Mouse (Mus musculus): ENCODE data around the gene Orai3. TPM values are rescaled to one million over a fixed set of nuclear protein-coding genes. Genes with fewer than 3 reads are reported as not detected.
"Not testable (repeated sequence)": the region's sequence is repeated elsewhere in the genome, so short reads cannot be mapped to it uniquely, and the experiment has no call there.

Orai3 gene
- polyA plus RNA-seq, 1 experiment from 2014 or later = 34.8 TPM

GRCm38 (mm10) chr7:127771262-127771661, 1.6 kb downstream of the Orai3 start:
- Histone ChIP-seq H3K9ac (replicated peaks; ENCODE audit: low read length) (peak overlapping the region; percentile 90), H3K9me3 (ENCODE audit: low read length) (no peaks in the 10 kb centered on the region), H3K27me3 (ENCODE audit: insufficient read depth, low read length) (no peaks in the 10 kb centered on the region), H3K4me2 (replicated peaks; ENCODE audit: low read depth, low read length) (peak overlapping the region; percentile 88), H3K4me3 (ENCODE audit: low read length) (no peak overlapping the region; the same call in 1 of the 2 replicates), H3K4me1 (ENCODE audit: insufficient read depth, low read length) (peaks cover 18% of the 10 kb centered on the region), H3K27ac (ENCODE audit: low read length) (peak overlapping the region; percentile 95; the same call in 1 of the 2 replicates), H3K36me3 (ENCODE audit: insufficient read depth, low read length) (peaks cover 15% of the 10 kb centered on the region)
- 65% methylated on average over 5 of the region's 5 CpGs for WGBS
- ATAC-seq (ENCODE audit: low FRiP score, low TSS enrichment) = no peak

DNA sequence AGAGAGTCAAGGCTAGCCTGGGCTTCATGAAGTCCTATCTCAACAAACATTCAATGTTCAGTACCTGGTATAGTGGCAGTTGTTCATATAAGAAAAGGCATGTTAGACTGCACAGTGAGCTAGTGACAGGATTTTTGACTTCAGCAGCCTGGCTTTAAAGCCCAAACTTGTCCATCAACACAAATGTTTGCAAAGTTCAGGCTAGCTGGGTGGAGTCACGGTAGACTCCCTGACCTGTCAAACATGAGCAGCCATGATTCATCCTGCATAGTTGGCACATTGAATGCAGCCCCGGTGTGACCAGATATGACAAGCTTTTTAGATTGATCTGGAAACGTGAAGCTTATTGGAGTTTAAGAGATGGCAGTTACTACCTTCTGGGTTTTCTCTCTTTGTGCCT, 2.5 kb downstream of the Orai3 start:
- Histone ChIP-seq H3K4me2 (replicated peaks; ENCODE audit: low read depth, low read length) (no peak overlapping the region), H3K27me3 (ENCODE audit: insufficient read depth, low read length) (no peaks in the 10 kb centered on the region), H3K4me1 (ENCODE audit: insufficient read depth, low read length) (peaks cover 18% of the 10 kb centered on the region), H3K36me3 (ENCODE audit: insufficient read depth, low read length) (peaks cover 15% of the 10 kb centered on the region), H3K9me3 (ENCODE audit: low read length) (no peaks in the 10 kb centered on the region), H3K4me3 (ENCODE audit: low read length) (no peak overlapping the region), H3K9ac (replicated peaks; ENCODE audit: low read length) (no peak overlapping the region), H3K27ac (ENCODE audit: low read length) (no peak overlapping the region)
- no peak for ATAC-seq (ENCODE audit: low FRiP score, low TSS enrichment)
- 67% methylated on average over 3 of the region's 3 CpGs for WGBS

DNA sequence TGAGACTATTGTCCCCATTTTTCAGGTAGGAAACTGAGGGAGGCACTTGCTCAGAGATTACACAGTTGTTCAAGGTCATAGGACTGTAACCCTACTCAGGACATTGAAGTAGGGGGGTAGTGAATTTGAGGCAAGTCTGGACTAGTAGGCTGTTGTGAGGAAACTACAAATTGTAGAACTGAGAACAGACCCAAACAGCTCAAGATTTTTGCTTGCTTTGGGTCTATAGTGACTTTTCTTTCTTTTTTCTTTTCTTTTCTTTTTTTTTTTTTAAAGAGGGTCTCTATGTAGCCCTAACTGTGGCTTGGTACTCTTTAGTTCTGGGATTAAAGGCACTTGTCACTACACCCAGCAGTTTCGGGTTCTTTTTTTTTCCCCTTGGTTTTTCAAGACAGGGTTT, 2.9 kb downstream of the Orai3 start:
- H3K4me1 ChIP-seq (ENCODE audit: insufficient read depth, low read length) = peaks cover 18% of the 10 kb centered on the region
- 93% methylated on average over 1 of the region's 1 CpGs for WGBS
- H3K27me3 ChIP-seq (ENCODE audit: insufficient read depth, low read length) = no peaks in the 10 kb centered on the region
- no peak overlapping the region for H3K27ac ChIP-seq (ENCODE audit: low read length)
- H3K4me2 ChIP-seq (replicated peaks; ENCODE audit: low read depth, low read length) = no peak overlapping the region
- ATAC-seq (ENCODE audit: low FRiP score, low TSS enrichment) = no peak
- H3K4me3 ChIP-seq (ENCODE audit: low read length) = no peak overlapping the region
- no peak overlapping the region for H3K9ac ChIP-seq (replicated peaks; ENCODE audit: low read length)
- H3K9me3 ChIP-seq (ENCODE audit: low read length) = no peaks in the 10 kb centered on the region
- peaks cover 10% of the 10 kb centered on the region for H3K36me3 ChIP-seq (ENCODE audit: insufficient read depth, low read length)

DNA sequence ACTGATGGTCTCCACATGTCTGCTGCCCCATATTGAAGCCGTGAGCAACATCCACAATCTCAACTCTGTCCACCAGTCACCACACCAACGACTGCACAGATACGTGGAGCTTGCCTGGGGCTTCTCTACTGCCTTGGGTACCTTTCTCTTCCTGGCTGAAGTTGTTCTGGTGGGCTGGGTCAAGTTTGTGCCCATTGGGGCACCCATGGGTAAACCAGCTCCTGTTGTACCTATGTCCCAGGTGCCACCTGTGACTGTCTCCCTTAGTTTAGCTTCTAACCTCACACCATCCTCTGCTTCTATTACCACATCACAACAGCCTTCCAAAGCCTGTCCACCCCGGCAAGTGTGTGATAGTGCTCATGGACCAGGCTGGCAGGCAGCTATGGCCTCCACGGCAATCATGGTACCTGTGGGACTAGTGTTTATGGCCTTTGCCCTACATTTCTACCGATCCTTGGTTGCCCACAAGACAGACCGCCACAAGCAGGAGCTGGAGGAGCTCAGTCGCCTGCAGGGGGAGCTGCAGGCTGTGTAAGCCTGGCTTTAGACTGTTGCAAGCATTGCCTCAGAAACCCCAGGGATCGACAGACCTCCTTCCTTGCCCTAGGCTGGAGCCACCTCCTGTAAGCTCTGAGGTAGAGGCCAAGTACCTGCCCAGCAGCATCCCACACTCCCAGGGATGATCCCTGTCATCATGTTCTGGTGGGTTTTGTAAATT, 4.2 kb downstream of the Orai3 start:
- Histone ChIP-seq H3K4me1 (ENCODE audit: insufficient read depth, low read length) (peaks cover 24% of the 10 kb centered on the region), H3K27ac (ENCODE audit: low read length) (no peak overlapping the region), H3K27me3 (ENCODE audit: insufficient read depth, low read length) (no peaks in the 10 kb centered on the region), H3K36me3 (ENCODE audit: insufficient read depth, low read length) (peaks cover 5% of the 10 kb centered on the region; the same call in 1 of the 2 replicates), H3K9me3 (ENCODE audit: low read length) (no peaks in the 10 kb centered on the region), H3K4me2 (replicated peaks; ENCODE audit: low read depth, low read length) (no peak overlapping the region), H3K4me3 (ENCODE audit: low read length) (no peak overlapping the region), H3K9ac (replicated peaks; ENCODE audit: low read length) (no peak overlapping the region)
- no peak for ATAC-seq (ENCODE audit: low FRiP score, low TSS enrichment)
- 37% methylated on average over 9 of the region's 9 CpGs for WGBS

GRCm38 (mm10) chr7:127775837-127776236, 6.2 kb downstream of the Orai3 start:
- ATAC-seq (ENCODE audit: low FRiP score, low TSS enrichment); H3K9me3 ChIP-seq (ENCODE audit: low read length); H3K27me3 ChIP-seq (ENCODE audit: insufficient read depth, low read length): not testable (repeated sequence)
- Histone ChIP-seq H3K9ac (replicated peaks; ENCODE audit: low read length) (peak overlapping the region; percentile 92), H3K27ac (ENCODE audit: low read length) (peak overlapping the region; percentile 100), H3K36me3 (ENCODE audit: insufficient read depth, low read length) (peaks cover 17% of the 10 kb centered on the region), H3K4me2 (replicated peaks; ENCODE audit: low read depth, low read length) (peak overlapping the region; percentile 76), H3K4me3 (ENCODE audit: low read length) (peak overlapping the region; percentile 88), H3K4me1 (ENCODE audit: insufficient read depth, low read length) (peaks cover 16% of the 10 kb centered on the region)
- 74% methylated on average over 7 of the region's 7 CpGs for WGBS

- H3K9me3 ChIP-seq (ENCODE audit: low read length) = no peaks in the 10 kb centered on the region
- no peaks in the 10 kb centered on the region for H3K27me3 ChIP-seq (ENCODE audit: insufficient read depth, low read length)
- peak within 1 kb of the TSS; percentile 92 for H3K9ac ChIP-seq (replicated peaks; ENCODE audit: low read length)
- peak within 1 kb of the TSS; percentile 100 for H3K27ac ChIP-seq (ENCODE audit: low read length)
- peak within 1 kb of the TSS; percentile 88 for H3K4me3 ChIP-seq (ENCODE audit: low read length)
- peaks cover 10% of the 10 kb centered on the region for H3K4me1 ChIP-seq (ENCODE audit: insufficient read depth, low read length)
- WGBS = 0% methylated on average over 23 of the region's 23 CpGs
- H3K4me2 ChIP-seq (replicated peaks; ENCODE audit: low read depth, low read length) = peak within 1 kb of the TSS; percentile 76
- ATAC-seq (ENCODE audit: low FRiP score, low TSS enrichment) = peak; percentile 64
- peaks cover 23% of the 10 kb centered on the region for H3K36me3 ChIP-seq (ENCODE audit: insufficient read depth, low read length)
Measured at GRCm38 (mm10) chr7:127776426-127776825, 6.8 kb downstream of the Orai3 start, which contains the start of gene Setd1a. Setd1a (plus strand) TSS chr7:127776670.

GRCm38 (mm10) chr7:127776878-127777473, 7.4 kb downstream of the Orai3 start:
- H3K36me3 ChIP-seq (ENCODE audit: insufficient read depth, low read length) = peaks cover 26% of the 10 kb centered on the region
- peak overlapping the region; percentile 100 for H3K27ac ChIP-seq (ENCODE audit: low read length)
- H3K4me2 ChIP-seq (replicated peaks; ENCODE audit: low read depth, low read length) = peak overlapping the region; percentile 76
- WGBS = under 1% methylated on average over 69 of the region's 70 CpGs
- peaks cover 10% of the 10 kb centered on the region for H3K4me1 ChIP-seq (ENCODE audit: insufficient read depth, low read length)
- no peaks in the 10 kb centered on the region for H3K27me3 ChIP-seq (ENCODE audit: insufficient read depth, low read length)
- H3K4me3 ChIP-seq (ENCODE audit: low read length) = peak overlapping the region; percentile 88
- no peaks in the 10 kb centered on the region for H3K9me3 ChIP-seq (ENCODE audit: low read length)
- H3K9ac ChIP-seq (replicated peaks; ENCODE audit: low read length) = peak overlapping the region; percentile 92
- peak; percentile 93 for ATAC-seq (ENCODE audit: low FRiP score, low TSS enrichment)

DNA sequence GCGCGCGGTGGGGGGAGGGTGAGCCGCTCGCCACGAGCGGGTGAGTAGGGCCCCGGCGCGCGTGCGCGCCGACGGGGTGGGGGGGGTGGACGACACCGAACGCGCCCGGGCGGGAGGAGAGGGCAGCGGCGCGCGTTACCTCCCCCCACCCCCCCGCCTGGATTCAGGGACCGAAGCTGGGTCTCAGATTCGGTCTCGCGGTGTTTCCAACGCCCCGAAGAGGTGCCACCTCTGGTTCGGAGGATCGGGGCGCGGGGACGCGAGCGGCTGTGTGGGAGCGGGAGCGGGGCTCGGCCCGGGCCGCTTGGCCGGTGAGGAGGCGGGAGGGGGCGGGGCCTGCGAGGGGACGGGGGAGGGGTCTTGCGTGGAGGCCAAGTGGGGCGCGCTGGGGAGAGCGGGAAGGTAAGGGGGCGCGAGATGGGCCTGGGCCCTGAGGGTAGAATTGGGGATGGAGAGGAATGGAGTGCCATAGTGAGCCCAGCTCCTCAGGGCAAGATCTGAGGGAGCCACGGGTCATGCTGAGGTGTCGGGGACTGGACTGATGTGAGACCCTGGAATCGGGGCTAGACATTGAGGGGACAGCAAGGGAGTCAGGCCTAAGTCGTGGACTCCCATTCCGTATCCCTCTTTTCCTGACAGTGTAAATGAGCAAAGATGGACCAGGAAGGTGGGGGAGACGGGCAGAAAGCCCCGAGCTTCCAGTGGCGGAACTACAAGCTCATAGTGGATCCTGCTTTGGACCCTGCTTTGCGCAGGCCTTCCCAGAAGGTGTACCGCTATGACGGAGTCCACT, 8.1 kb downstream of the Orai3 start:
- H3K4me3 ChIP-seq (ENCODE audit: low read length) = peak overlapping the region; percentile 88
- peak; percentile 64 for ATAC-seq (ENCODE audit: low FRiP score, low TSS enrichment)
- peaks cover 10% of the 10 kb centered on the region for H3K4me1 ChIP-seq (ENCODE audit: insufficient read depth, low read length)
- WGBS = 2% methylated on average over 52 of the region's 66 CpGs
- H3K9me3 ChIP-seq (ENCODE audit: low read length) = no peaks in the 10 kb centered on the region
- peaks cover 32% of the 10 kb centered on the region for H3K36me3 ChIP-seq (ENCODE audit: insufficient read depth, low read length)
- peak overlapping the region; percentile 92 for H3K9ac ChIP-seq (replicated peaks; ENCODE audit: low read length)
- H3K27me3 ChIP-seq (ENCODE audit: insufficient read depth, low read length) = no peaks in the 10 kb centered on the region
- H3K27ac ChIP-seq (ENCODE audit: low read length) = peak overlapping the region; percentile 100
- peak overlapping the region; percentile 76 for H3K4me2 ChIP-seq (replicated peaks; ENCODE audit: low read depth, low read length)

GRCm38 (mm10) chr7:127778350-127778749, 8.7 kb downstream of the Orai3 start:
- no peaks in the 10 kb centered on the region for H3K27me3 ChIP-seq (ENCODE audit: insufficient read depth, low read length)
- peaks cover 10% of the 10 kb centered on the region for H3K4me1 ChIP-seq (ENCODE audit: insufficient read depth, low read length)
- H3K9me3 ChIP-seq (ENCODE audit: low read length) = no peaks in the 10 kb centered on the region
- H3K4me2 ChIP-seq (replicated peaks; ENCODE audit: low read depth, low read length) = peak overlapping the region; percentile 76
- peak overlapping the region; percentile 88 for H3K4me3 ChIP-seq (ENCODE audit: low read length)
- no peak overlapping the region for H3K27ac ChIP-seq (ENCODE audit: low read length)
- peak overlapping the region; percentile 92 for H3K9ac ChIP-seq (replicated peaks; ENCODE audit: low read length)
- H3K36me3 ChIP-seq (ENCODE audit: insufficient read depth, low read length) = peaks cover 33% of the 10 kb centered on the region
- 83% methylated on average over 4 of the region's 4 CpGs for WGBS
- ATAC-seq (ENCODE audit: low FRiP score, low TSS enrichment) = no peak

All from kidney, embryonic 16.5 days (tissue).